Mouse (Mus musculus): ENCODE data around the gene Usp17ld.
"Not testable (repeated sequence)": the region's sequence is repeated elsewhere in the genome, so short reads cannot be mapped to it uniquely, and the experiment has no call there.

Usp17ld gene

DNA sequence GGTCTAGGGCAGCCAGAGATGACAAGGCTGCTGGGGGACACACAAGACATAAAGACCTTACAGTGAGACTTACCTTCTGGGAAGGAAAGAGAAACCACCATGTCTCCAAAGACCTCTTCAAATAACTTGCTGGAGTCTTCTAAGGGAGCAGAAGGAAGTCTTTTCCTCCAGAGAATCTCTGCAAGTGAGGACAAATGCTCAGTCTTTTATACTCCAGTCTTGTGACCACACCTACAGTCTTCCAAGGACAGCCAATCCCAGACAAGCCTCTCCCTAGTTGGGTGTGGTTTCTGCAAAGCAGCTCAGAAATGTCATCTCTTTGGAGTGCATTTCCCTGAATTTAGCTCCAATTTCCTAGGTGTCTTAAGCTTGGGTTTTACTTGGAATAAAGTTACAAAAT lies at the start of gene Usp17ld:
TSS of gene Usp17ld (minus strand) at position 101 of the 400 bp plus-strand sequence.
- DNase-seq (ENCODE audit: low spot score in 2 of 2), result not testable (repeated sequence)

DNA sequence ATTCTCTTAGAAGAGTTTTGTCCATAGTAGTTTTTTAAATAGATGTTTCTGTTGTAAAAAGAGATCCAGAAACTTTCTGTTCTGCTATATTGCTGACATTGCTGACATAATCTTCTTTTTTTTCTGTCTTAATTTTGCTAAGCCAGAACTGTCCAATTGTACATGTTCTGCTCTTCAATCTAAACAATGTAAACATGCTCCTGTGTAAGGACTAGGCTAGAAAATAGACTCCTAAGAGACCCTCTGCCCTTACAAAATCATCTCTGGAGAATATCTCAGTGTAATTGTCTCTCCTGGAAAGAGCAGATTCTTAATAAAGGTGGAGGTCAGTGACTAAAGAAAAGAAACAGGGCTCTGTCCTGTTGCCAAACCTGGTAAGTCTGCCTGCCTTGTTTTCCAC lies 35.6 kb downstream of the Usp17ld start, which contains the start of gene Olfr594:
TSS of gene Olfr594 (plus strand) at position 301 of the 400 bp plus-strand sequence.
- no peak for DNase-seq (ENCODE audit: low spot score in 2 of 2)

DNA sequence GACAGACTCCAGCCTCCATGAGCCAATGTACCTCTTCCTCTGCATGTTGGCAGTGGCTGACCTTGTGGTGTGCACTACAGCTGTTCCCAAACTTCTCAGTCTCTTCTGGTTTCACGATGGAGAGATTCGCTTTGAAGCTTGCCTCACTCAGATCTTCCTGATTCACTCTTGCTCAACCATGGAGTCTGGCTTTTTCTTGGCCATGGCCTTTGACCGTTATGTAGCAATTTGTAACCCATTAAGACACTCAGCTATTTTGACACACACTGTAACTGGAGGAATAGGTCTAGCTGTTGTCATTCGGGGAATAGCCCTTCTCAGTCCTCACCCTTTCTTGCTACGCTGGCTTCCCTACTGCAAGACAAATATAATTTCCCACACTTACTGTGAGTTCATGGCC lies 40.3 kb downstream of the Usp17ld start:
- not testable (repeated sequence) for DNase-seq (ENCODE audit: low spot score in 2 of 2)

DNA sequence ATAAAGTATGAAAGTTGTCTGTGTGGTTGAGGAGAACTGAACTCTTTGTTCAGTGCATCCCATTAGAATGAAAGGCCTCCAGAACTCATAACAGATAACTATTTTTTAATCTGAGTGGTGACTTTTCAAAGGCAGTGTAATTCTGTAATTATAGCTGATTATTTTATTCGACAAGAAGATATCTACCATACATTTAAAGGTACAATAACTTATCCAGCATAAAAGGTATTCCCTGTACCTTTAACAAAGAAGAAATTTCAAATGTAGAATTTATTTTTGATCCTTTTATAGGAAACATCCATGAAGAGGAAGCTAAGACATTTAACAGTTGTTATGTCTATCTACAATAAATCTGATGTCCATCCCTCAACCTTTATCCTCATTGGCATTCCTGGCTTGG lies 40.7 kb downstream of the Usp17ld start, which contains the start of gene Olfr593:
TSS of gene Olfr593 (plus strand) at position 301 of the 400 bp plus-strand sequence.
- no peak for DNase-seq (ENCODE audit: low spot score in 2 of 2)
